Mouse (Mus musculus) hindbrain, embryonic 13.5 days (tissue): ENCODE data around the gene Wwc2. TPM values are rescaled to one million over a fixed set of nuclear protein-coding genes. Genes with fewer than 3 reads are reported as not detected.

Source experiments
- ATAC-seq: fragments of 200-750 bp; cut with Nextera tagmentation; 2 replicates; pipeline ENCODE4 v1.8.0; 2017; ENCODE audit warnings: moderate TSS enrichment; ENCODE audit not compliant: low FRiP score
- H3K27ac ChIP-seq: fragments of 300-500 bp; sonication (generic); 2 replicates; pipeline ENCODE4 v1.5.1; 2015; ENCODE audit warnings: inconsistent platforms, mild to moderate bottlenecking, moderate library complexity
- H3K27me3 ChIP-seq: fragments of 300-500 bp; sonication (generic); 2 replicates; pipeline ENCODE4 v1.6.1; 2015; ENCODE audit warnings: mild to moderate bottlenecking, inconsistent platforms
- H3K36me3 ChIP-seq: fragments of 300-500 bp; sonication (generic); 2 replicates; pipeline ENCODE4 v1.6.1; 2015; ENCODE audit warnings: mild to moderate bottlenecking, inconsistent platforms
- H3K4me1 ChIP-seq: fragments of 300-500 bp; sonication (generic); replicated peaks from 2 replicates; pipeline ENCODE4 v1.6.1; 2015; ENCODE audit warnings: inconsistent platforms
- H3K4me2 ChIP-seq: fragments of 300-500 bp; sonication (generic); 2 replicates; pipeline ENCODE4 v1.6.1; 2015; ENCODE audit warnings: inconsistent platforms, mild to moderate bottlenecking, moderate library complexity
- H3K4me3 ChIP-seq: fragments of 300-500 bp; sonication (generic); 2 replicates; pipeline ENCODE4 v1.5.1; 2015; ENCODE audit warnings: mild to moderate bottlenecking, inconsistent platforms
- H3K9ac ChIP-seq: fragments of 300-500 bp; sonication (generic); 2 replicates; pipeline ENCODE4 v1.6.1; 2015; ENCODE audit warnings: mild to moderate bottlenecking, inconsistent platforms
- H3K9me3 ChIP-seq: fragments of 300-500 bp; sonication (generic); 2 replicates; pipeline ENCODE4 v1.6.1; 2016; ENCODE audit warnings: inconsistent platforms
- WGBS: fragments of 180-500 bp; shearing (Covaris S2); methylation state at CpG from one replicate; pipeline ENCODE4 v1.1.7; 2015; 5-methylcytosine and 5-hydroxymethylcytosine counted together
- polyA plus RNA-seq: library from polyadenylated mRNA; unstranded; fragments of >200 nt; fragmentation: Nextera tagmentation; extraction: Ambion mirVana; gene quantifications from 2 replicates; pipeline ENCODE4 v1.2.1, GENCODE M21; 2015

The Wwc2 gene
- polyA plus RNA-seq, 1 experiment from 2014 or later: 6.0 TPM

GRCm38 (mm10) chr8:47791986-47792385 lies 198.7 kb downstream of the Wwc2 start:
- no peaks in the 10 kb centered on the region for H3K36me3 ChIP-seq
- 63% methylated on average over 9 of the region's 9 CpGs for WGBS
- no peak for ATAC-seq

GRCm38 (mm10) chr8:47787705-47788104 lies 203.0 kb downstream of the Wwc2 start:
- Histone ChIP-seq H3K27ac (no peak overlapping the region), H3K9ac (no peak overlapping the region), H3K36me3 (no peaks in the 10 kb centered on the region), H3K4me2 (0 out of 2 replicates have a peak overlapping the region, but pooled peaks have one; percentile 6), H3K4me3 (no peak overlapping the region), H3K27me3 (no peaks in the 10 kb centered on the region), H3K9me3 (no peaks in the 10 kb centered on the region), H3K4me1 (0 out of 2 replicates have a peak, but pooled peaks cover 5% of the 10 kb centered on the region)
- no peak for ATAC-seq
- 57% methylated on average over 10 of the region's 10 CpGs for WGBS

More at GRCm38 (mm10) chr8:47791986-47792385, 198.7 kb downstream of the Wwc2 start:
- Histone ChIP-seq H3K4me2 (no peak overlapping the region), H3K27me3 (no peaks in the 10 kb centered on the region), H3K4me3 (no peak overlapping the region), H3K9me3 (no peaks in the 10 kb centered on the region), H3K4me1 (0 out of 2 replicates have a peak, but pooled peaks cover 5% of the 10 kb centered on the region), H3K27ac (no peak overlapping the region), H3K9ac (no peak overlapping the region)

- H3K36me3 ChIP-seq: no peaks in the 10 kb centered on the region
- WGBS: 96% methylated on average over 15 of the region's 15 CpGs
- no peak overlapping the region for H3K9ac ChIP-seq
- no peaks in the 10 kb centered on the region for H3K9me3 ChIP-seq
- ATAC-seq: no peak
- 0 out of 2 replicates have a peak, but pooled peaks cover 5% of the 10 kb centered on the region for H3K4me1 ChIP-seq
- no peak overlapping the region for H3K4me2 ChIP-seq
- no peak overlapping the region for H3K4me3 ChIP-seq
- no peaks in the 10 kb centered on the region for H3K27me3 ChIP-seq
- H3K27ac ChIP-seq: no peak overlapping the region
Measured at GRCm38 (mm10) chr8:47786323-47786722, 204.4 kb downstream of the Wwc2 start.

- 95% methylated on average over 7 of the region's 7 CpGs for WGBS
- Histone ChIP-seq H3K9me3 (no peaks in the 10 kb centered on the region), H3K4me2 (no peak overlapping the region), H3K36me3 (no peaks in the 10 kb centered on the region), H3K4me1 (0 out of 2 replicates have a peak, but pooled peaks cover 5% of the 10 kb centered on the region), H3K27me3 (no peaks in the 10 kb centered on the region), H3K9ac (no peak overlapping the region), H3K27ac (no peak overlapping the region), H3K4me3 (no peak overlapping the region)
- no peak for ATAC-seq
Measured at GRCm38 (mm10) chr8:47784436-47784835, 206.3 kb downstream of the Wwc2 start.

- H3K36me3 ChIP-seq: no peaks in the 10 kb centered on the region
- H3K27ac ChIP-seq: no peak overlapping the region
- H3K9ac ChIP-seq: no peak overlapping the region
- ATAC-seq: no peak
- H3K27me3 ChIP-seq: no peaks in the 10 kb centered on the region
- H3K4me1 ChIP-seq: 0 out of 2 replicates have a peak, but pooled peaks cover 5% of the 10 kb centered on the region
- WGBS: 95% methylated on average over 6 of the region's 6 CpGs
- no peak overlapping the region for H3K4me2 ChIP-seq
- no peak overlapping the region for H3K4me3 ChIP-seq
- H3K9me3 ChIP-seq: no peaks in the 10 kb centered on the region
Measured at GRCm38 (mm10) chr8:47783944-47784343, 206.8 kb downstream of the Wwc2 start.

GRCm38 (mm10) chr8:47783544-47783943 lies 207.2 kb downstream of the Wwc2 start:
- no peak overlapping the region for H3K4me3 ChIP-seq
- H3K4me2 ChIP-seq: no peak overlapping the region
- 93% methylated on average over 2 of the region's 2 CpGs for WGBS
- no peaks in the 10 kb centered on the region for H3K9me3 ChIP-seq
- H3K36me3 ChIP-seq: no peaks in the 10 kb centered on the region
- H3K4me1 ChIP-seq: 0 out of 2 replicates have a peak, but pooled peaks cover 5% of the 10 kb centered on the region
- no peaks in the 10 kb centered on the region for H3K27me3 ChIP-seq
- H3K27ac ChIP-seq: no peak overlapping the region
- no peak overlapping the region for H3K9ac ChIP-seq
- no peak for ATAC-seq

GRCm38 (mm10) chr8:47781881-47782280 lies 208.8 kb downstream of the Wwc2 start:
- H3K4me1 ChIP-seq: no peaks in the 10 kb centered on the region
- no peaks in the 10 kb centered on the region for H3K27me3 ChIP-seq
- H3K27ac ChIP-seq: no peak overlapping the region
- H3K4me2 ChIP-seq: no peak overlapping the region
- no peak overlapping the region for H3K4me3 ChIP-seq
- no peak overlapping the region for H3K9ac ChIP-seq
- ATAC-seq: no peak
- 90% methylated on average over 4 of the region's 4 CpGs for WGBS
- H3K9me3 ChIP-seq: no peaks in the 10 kb centered on the region
- H3K36me3 ChIP-seq: no peaks in the 10 kb centered on the region

- 87% methylated on average over 6 of the region's 6 CpGs for whole genome bisulfite sequencing
- Histone ChIP-seq H3K4me3 (no peak overlapping the region), H3K9me3 (no peaks in the 10 kb centered on the region), H3K27me3 (no peaks in the 10 kb centered on the region), H3K4me2 (no peak overlapping the region), H3K27ac (no peak overlapping the region), H3K4me1 (no peaks in the 10 kb centered on the region), H3K9ac (no peak overlapping the region), H3K36me3 (no peaks in the 10 kb centered on the region)
- no peak for ATAC-seq
Measured at GRCm38 (mm10) chr8:47779589-47779988, 211.1 kb downstream of the Wwc2 start.

- Histone ChIP-seq H3K36me3 (no peaks in the 10 kb centered on the region), H3K4me3 (no peak overlapping the region), H3K9me3 (no peaks in the 10 kb centered on the region), H3K4me2 (no peak overlapping the region), H3K9ac (no peak overlapping the region), H3K27ac (no peak overlapping the region), H3K4me1 (no peaks in the 10 kb centered on the region), H3K27me3 (no peaks in the 10 kb centered on the region)
- 96% methylated on average over 7 of the region's 7 CpGs for whole genome bisulfite sequencing
- ATAC-seq: no peak
Measured at GRCm38 (mm10) chr8:47777415-47777814, 213.3 kb downstream of the Wwc2 start.

Other genes starting within 250 kb of the Wwc2 start
- gene Cldn24, start 168.8 kb downstream of the Wwc2 start, polyA plus RNA-seq: not detected in 2 replicates
- not detected in 2 replicates for gene Cldn22, start 166.4 kb downstream of the Wwc2 start, polyA plus RNA-seq
- gene Dctd, start 108.2 kb upstream of the Wwc2 start, polyA plus RNA-seq: 8.4 and 9.0 TPM in 2 replicates